Mouse (Mus musculus): ENCODE data around the gene L3hypdh.
A peak's percentile ranks its signal among the peaks of the same experiment; 100 is the strongest.

The L3hypdh gene

GRCm38 (mm10) chr12:72085329-72086165, at the start of gene L3hypdh, which contains the start of gene Jkamp:
Gene L3hypdh (minus strand): TSS chr12:72085439.
Gene Jkamp (plus strand): TSS chr12:72085589.
- DNase-seq (ENCODE audit: low spot score), result peak; percentile 100

GRCm38 (mm10) chr12:72129203-72129602, 44.0 kb upstream of the L3hypdh start:
- DNase-seq (ENCODE audit: low spot score), result no peak

- DNase-seq (ENCODE audit: low spot score), result no peak
These were observed 30.6 kb upstream of the L3hypdh start for GRCm38 (mm10) chr12:72115686-72116345.

GRCm38 (mm10) chr12:72115126-72115525, 29.9 kb upstream of the L3hypdh start:
- no peak for DNase-seq (ENCODE audit: low spot score)

- DNase-seq (ENCODE audit: low spot score), result peak; percentile 90
These were observed 19.5 kb upstream of the L3hypdh start for GRCm38 (mm10) chr12:72104525-72105281.

- no peak for DNase-seq (ENCODE audit: low spot score)
These were observed 18.8 kb upstream of the L3hypdh start for GRCm38 (mm10) chr12:72104027-72104426.

- no peak for DNase-seq (ENCODE audit: low spot score)
These were observed 17.5 kb upstream of the L3hypdh start for GRCm38 (mm10) chr12:72102776-72103175.

- DNase-seq (ENCODE audit: low spot score), result no peak
These were observed 11.7 kb upstream of the L3hypdh start for GRCm38 (mm10) chr12:72096966-72097365.

- no peak for DNase-seq (ENCODE audit: low spot score)
These were observed 4.6 kb upstream of the L3hypdh start for GRCm38 (mm10) chr12:72089802-72090201.

- DNase-seq (ENCODE audit: low spot score), result no peak
These were observed 1.1 kb upstream of the L3hypdh start for GRCm38 (mm10) chr12:72086166-72086825.

GRCm38 (mm10) chr12:72085024-72085328, 263 bp downstream of the L3hypdh start:
- DNase-seq (ENCODE audit: low spot score), result no peak

- DNase-seq (ENCODE audit: low spot score), result peak; percentile 49
These were observed 797 bp downstream of the L3hypdh start for GRCm38 (mm10) chr12:72084261-72085023.

- DNase-seq (ENCODE audit: low spot score), result no peak
These were observed 2.0 kb downstream of the L3hypdh start for GRCm38 (mm10) chr12:72083265-72083664.

- no peak for DNase-seq (ENCODE audit: low spot score)
These were observed 2.9 kb downstream of the L3hypdh start for GRCm38 (mm10) chr12:72082370-72082769.

GRCm38 (mm10) chr12:72081961-72082360, 3.3 kb downstream of the L3hypdh start:
- no peak for DNase-seq (ENCODE audit: low spot score)

- no peak for DNase-seq (ENCODE audit: low spot score)
These were observed 7.0 kb downstream of the L3hypdh start for GRCm38 (mm10) chr12:72078248-72078647.

- DNase-seq (ENCODE audit: low spot score), result peak; percentile 90
These were observed 14.6 kb downstream of the L3hypdh start, which contains the start of gene Gpr135 for GRCm38 (mm10) chr12:72070327-72071269. Gene Gpr135 (minus strand): TSS chr12:72071125.

GRCm38 (mm10) chr12:72069626-72070326, 15.5 kb downstream of the L3hypdh start:
- DNase-seq (ENCODE audit: low spot score), result no peak

GRCm38 (mm10) chr12:72057780-72058179, 27.5 kb downstream of the L3hypdh start:
- no peak for DNase-seq (ENCODE audit: low spot score)

Data from MN1 (cell line).